Mouse (Mus musculus): ENCODE measurements at regions not wholly inside any gene's neighbourhood (a gene's known extent, or its start where the extent isn't known, plus 50 kb on each side); places are given as distances from the start of the nearest gene placed in this dataset.

GRCm38 (mm10) chr8:18335576-18335975, 642.5 kb downstream of the Defb40 start:
- TF ChIP-seq FLI1 (IDR thresholded peaks at IDR 0.05; ENCODE audit: low read length) (no peak), GATA1 (IDR thresholded peaks at IDR 0.05; ENCODE audit: borderline replicate concordance, low read length) (no peak)
- H3K9me3 ChIP-seq, result no peaks in the 10 kb centered on the region

GRCm38 (mm10) chr8:18328521-18328920, 649.5 kb downstream of the Defb40 start:
- H3K4me1 ChIP-seq, result no peaks in the 10 kb centered on the region
- no peaks in the 10 kb centered on the region for H3K36me3 ChIP-seq (replicated peaks; ENCODE audit: low read length)
- TF ChIP-seq GATA1 (IDR thresholded peaks at IDR 0.05; ENCODE audit: borderline replicate concordance, low read length), result no peak
- no peak for TF ChIP-seq FLI1 (IDR thresholded peaks at IDR 0.05; ENCODE audit: low read length)
- H3K27me3 ChIP-seq (replicated peaks), result no peaks in the 10 kb centered on the region
- no peak overlapping the region for H3K4me3 ChIP-seq (replicated peaks)
- peaks cover 5% of the 10 kb centered on the region; the same call in 1 of the 2 replicates for H3K9me3 ChIP-seq

More at GRCm38 (mm10) chr8:18335576-18335975, 642.5 kb downstream of the Defb40 start:
- H3K4me1 ChIP-seq, result no peaks in the 10 kb centered on the region
- H3K36me3 ChIP-seq (replicated peaks; ENCODE audit: low read length), result no peaks in the 10 kb centered on the region
- H3K4me3 ChIP-seq (replicated peaks), result no peak overlapping the region
- H3K27me3 ChIP-seq (replicated peaks), result no peaks in the 10 kb centered on the region

DNA sequence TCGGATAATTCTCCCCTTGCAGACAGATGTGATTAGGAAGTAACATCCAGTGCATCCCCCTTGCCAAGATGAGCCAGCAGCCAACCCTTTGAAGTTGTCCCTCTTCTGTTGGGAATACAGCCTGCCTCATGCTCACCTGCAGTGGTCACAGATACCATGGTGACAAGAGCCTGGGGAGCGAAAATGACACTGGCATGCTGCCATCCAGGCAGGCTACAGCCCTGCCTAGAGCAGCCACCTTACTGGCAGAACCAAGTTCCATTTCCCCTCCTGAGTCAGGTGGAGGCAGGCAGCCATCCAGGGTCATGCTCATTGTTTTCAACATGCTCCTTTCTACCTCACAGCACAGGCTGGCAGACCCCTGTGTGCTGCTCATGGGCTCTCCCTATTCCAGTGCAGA, 661.6 kb downstream of the Defb40 start:
- no peak for TF ChIP-seq FLI1 (IDR thresholded peaks at IDR 0.05; ENCODE audit: low read length)
- no peak for TF ChIP-seq GATA1 (IDR thresholded peaks at IDR 0.05; ENCODE audit: borderline replicate concordance, low read length)
- H3K4me3 ChIP-seq (replicated peaks), result no peak overlapping the region
- H3K9me3 ChIP-seq, result no peaks in the 10 kb centered on the region
- no peaks in the 10 kb centered on the region for H3K4me1 ChIP-seq
- no peaks in the 10 kb centered on the region for H3K36me3 ChIP-seq (replicated peaks; ENCODE audit: low read length)
- no peaks in the 10 kb centered on the region for H3K27me3 ChIP-seq (replicated peaks)

GRCm38 (mm10) chr8:18311597-18311996, 666.5 kb downstream of the Defb40 start:
- H3K4me3 ChIP-seq (replicated peaks), result no peak overlapping the region
- H3K9me3 ChIP-seq, result no peaks in the 10 kb centered on the region
- no peaks in the 10 kb centered on the region for H3K36me3 ChIP-seq (replicated peaks; ENCODE audit: low read length)
- H3K4me1 ChIP-seq, result no peaks in the 10 kb centered on the region
- no peak for TF ChIP-seq GATA1 (IDR thresholded peaks at IDR 0.05; ENCODE audit: borderline replicate concordance, low read length)
- TF ChIP-seq FLI1 (IDR thresholded peaks at IDR 0.05; ENCODE audit: low read length), result no peak
- H3K27me3 ChIP-seq (replicated peaks), result no peaks in the 10 kb centered on the region

DNA sequence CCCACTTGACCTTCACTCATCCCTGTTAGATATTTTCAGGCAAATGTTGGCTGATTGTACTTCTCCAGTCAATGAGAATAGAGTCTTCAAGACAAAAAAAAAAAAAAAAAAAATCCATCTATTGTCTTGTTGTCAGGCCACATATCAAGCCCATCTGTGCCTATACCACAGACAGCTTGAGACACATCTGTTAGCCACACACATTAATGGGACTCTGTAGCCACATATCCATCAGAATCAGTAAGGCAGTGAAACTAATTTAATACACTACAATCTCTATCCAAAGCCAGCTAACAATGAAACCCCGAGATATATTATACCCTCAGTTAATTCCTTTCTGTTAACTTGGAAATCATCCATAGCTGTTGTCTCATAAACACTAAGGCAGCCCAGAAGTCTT, 667.1 kb downstream of the Defb40 start:
- H3K27me3 ChIP-seq (replicated peaks), result no peaks in the 10 kb centered on the region
- no peak for TF ChIP-seq GATA1 (IDR thresholded peaks at IDR 0.05; ENCODE audit: borderline replicate concordance, low read length)
- no peak for TF ChIP-seq FLI1 (IDR thresholded peaks at IDR 0.05; ENCODE audit: low read length)

DNA sequence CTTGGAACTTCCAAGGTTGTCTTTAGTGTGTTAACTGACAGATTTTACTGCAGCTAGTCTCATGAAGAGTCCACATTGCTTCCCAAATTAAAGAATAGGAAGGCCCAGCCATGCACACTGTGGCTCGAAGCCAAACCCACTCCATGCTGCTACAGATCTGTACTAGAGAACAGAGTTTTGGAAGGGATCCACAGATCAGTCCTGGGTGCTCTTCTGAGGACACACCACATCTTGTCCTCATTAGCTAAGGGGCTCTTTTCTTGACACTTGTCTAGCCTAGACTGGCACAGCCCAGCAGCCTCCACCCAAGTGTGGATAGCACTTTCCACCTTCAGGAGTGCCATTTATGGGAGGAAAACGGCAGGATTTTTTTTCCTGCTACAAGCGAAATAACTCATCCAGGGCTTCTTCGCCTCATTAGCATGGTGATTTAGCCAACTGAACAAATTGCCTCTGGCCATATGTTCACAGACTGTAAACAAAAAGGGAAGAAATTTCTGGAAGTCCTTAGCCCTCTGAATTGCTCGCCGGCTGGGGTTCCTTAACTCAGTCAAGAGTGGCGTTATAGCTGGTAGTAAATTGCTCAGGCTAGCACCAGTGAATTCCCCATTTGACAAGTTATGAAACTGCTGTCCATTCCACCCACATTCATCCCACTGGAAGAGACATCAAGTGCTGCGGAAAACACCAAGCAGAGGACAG, 690.4 kb downstream of the Defb40 start:
- Histone ChIP-seq H3K36me3 (replicated peaks; ENCODE audit: low read length) (no peaks in the 10 kb centered on the region), H3K4me3 (replicated peaks) (no peak overlapping the region), H3K4me1 (no peaks in the 10 kb centered on the region), H3K27me3 (replicated peaks) (no peaks in the 10 kb centered on the region), H3K9me3 (0 out of 2 replicates have a peak, but pooled peaks cover 3% of the 10 kb centered on the region)
- TF ChIP-seq GATA1 (IDR thresholded peaks at IDR 0.05; ENCODE audit: borderline replicate concordance, low read length) (no peak), FLI1 (IDR thresholded peaks at IDR 0.05; ENCODE audit: low read length) (no peak)

More for the DNA sequence above, 667.1 kb downstream of the Defb40 start:
- Histone ChIP-seq H3K4me1 (no peaks in the 10 kb centered on the region), H3K9me3 (no peaks in the 10 kb centered on the region), H3K36me3 (replicated peaks; ENCODE audit: low read length) (no peaks in the 10 kb centered on the region), H3K4me3 (replicated peaks) (no peak overlapping the region)

DNA sequence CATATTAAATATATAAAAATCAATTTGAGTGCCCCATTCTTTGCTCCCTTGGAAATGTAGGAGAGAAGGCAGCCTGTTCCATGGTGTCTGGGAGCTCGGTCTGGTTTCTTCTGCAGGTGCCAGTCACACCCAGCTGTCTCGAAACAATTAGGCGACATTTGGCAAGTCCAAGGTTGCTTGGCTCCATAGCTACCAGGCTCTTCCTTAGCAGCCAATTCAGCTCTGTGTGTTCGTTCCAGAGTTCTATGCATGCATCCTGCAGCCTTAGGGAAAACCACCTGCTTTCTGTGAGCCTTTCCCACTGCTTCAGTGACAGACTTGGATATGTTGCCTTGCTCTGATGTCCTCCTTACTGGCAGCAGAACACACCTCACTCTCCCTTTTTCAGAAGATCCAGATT, 698.1 kb downstream of the Defb40 start:
- H3K4me3 ChIP-seq (replicated peaks), result no peak overlapping the region
- no peak for TF ChIP-seq FLI1 (IDR thresholded peaks at IDR 0.05; ENCODE audit: low read length)
- no peak for TF ChIP-seq GATA1 (IDR thresholded peaks at IDR 0.05; ENCODE audit: borderline replicate concordance, low read length)
- H3K9me3 ChIP-seq, result no peaks in the 10 kb centered on the region

DNA sequence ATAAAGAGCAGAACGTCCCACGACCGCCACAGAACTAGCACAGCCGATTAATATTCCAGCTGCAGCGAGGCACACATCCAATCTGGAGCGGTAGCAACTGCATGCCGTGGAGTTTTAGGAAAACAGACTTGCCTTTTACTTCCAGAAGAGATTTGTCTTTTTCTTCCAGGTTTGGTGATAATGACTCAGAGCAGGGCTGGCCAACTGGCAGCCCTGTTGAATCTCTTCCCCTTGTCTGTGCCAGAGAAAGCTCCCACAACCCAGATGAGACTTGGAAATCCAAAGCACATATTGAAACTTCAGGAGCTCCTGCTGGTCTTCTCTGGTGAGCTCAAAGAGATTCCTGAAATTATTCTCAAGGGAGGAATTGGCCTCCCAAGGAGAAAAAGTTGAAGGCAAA, 709.8 kb downstream of the Defb40 start:
- TF ChIP-seq FLI1 (IDR thresholded peaks at IDR 0.05; ENCODE audit: low read length) (no peak), GATA1 (IDR thresholded peaks at IDR 0.05; ENCODE audit: borderline replicate concordance, low read length) (no peak)
- peaks cover 3% of the 10 kb centered on the region; the same call in 1 of the 2 replicates for H3K9me3 ChIP-seq
- no peak overlapping the region for H3K4me3 ChIP-seq (replicated peaks)
- no peaks in the 10 kb centered on the region for H3K27me3 ChIP-seq (replicated peaks)
- H3K36me3 ChIP-seq (replicated peaks; ENCODE audit: low read length), result no peaks in the 10 kb centered on the region
- no peaks in the 10 kb centered on the region for H3K4me1 ChIP-seq

More for the DNA sequence above, 698.1 kb downstream of the Defb40 start:
- H3K36me3 ChIP-seq (replicated peaks; ENCODE audit: low read length), result no peaks in the 10 kb centered on the region
- no peaks in the 10 kb centered on the region for H3K27me3 ChIP-seq (replicated peaks)
- H3K4me1 ChIP-seq, result no peaks in the 10 kb centered on the region

GRCm38 (mm10) chr8:18258287-18258961, 719.6 kb downstream of the Defb40 start:
- H3K27me3 ChIP-seq (replicated peaks), result no peaks in the 10 kb centered on the region
- TF ChIP-seq GATA1 (IDR thresholded peaks at IDR 0.05; ENCODE audit: borderline replicate concordance, low read length), result no peak
- no peak for TF ChIP-seq FLI1 (IDR thresholded peaks at IDR 0.05; ENCODE audit: low read length)

GRCm38 (mm10) chr8:18246299-18246698, 731.8 kb downstream of the Defb40 start:
- Histone ChIP-seq H3K4me3 (replicated peaks) (no peak overlapping the region), H3K4me1 (no peaks in the 10 kb centered on the region), H3K36me3 (replicated peaks; ENCODE audit: low read length) (no peaks in the 10 kb centered on the region), H3K9me3 (peaks cover 9% of the 10 kb centered on the region), H3K27me3 (replicated peaks) (no peaks in the 10 kb centered on the region)
- TF ChIP-seq FLI1 (IDR thresholded peaks at IDR 0.05; ENCODE audit: low read length), result no peak
- TF ChIP-seq GATA1 (IDR thresholded peaks at IDR 0.05; ENCODE audit: borderline replicate concordance, low read length), result no peak

More at GRCm38 (mm10) chr8:18258287-18258961, 719.6 kb downstream of the Defb40 start:
- Histone ChIP-seq H3K9me3 (peaks cover 14% of the 10 kb centered on the region), H3K4me1 (no peaks in the 10 kb centered on the region), H3K4me3 (replicated peaks) (no peak overlapping the region), H3K36me3 (replicated peaks; ENCODE audit: low read length) (no peaks in the 10 kb centered on the region)

All from megakaryocyte, embryonic 14.5 days (primary cell).